Mouse (Mus musculus) liver, embryonic 14.5 days (tissue): Measurements from ENCODE around the gene Plau. TPM values are rescaled to one million over a fixed set of nuclear protein-coding genes. Genes with fewer than 3 reads are reported as not detected.

ENCODE experiments used
- ATAC-seq: fragments of 200-750 bp; cut with Nextera tagmentation; 2 replicates; pipeline ENCODE4 v1.8.0; 2017; ENCODE audit warnings: moderate number of reproducible peaks, mild to moderate bottlenecking, moderate library complexity; ENCODE audit not compliant: insufficient read depth
- DNase-seq, 3 experiments: peaks; one replicate each; pipeline ENCODE4 v3.0.0-alpha.2; 2012 to 2013; ENCODE audit warnings: low read depth in 3 of 3, low spot score in 3 of 3
- H3K27ac ChIP-seq: fragments of 300-500 bp; sonication (generic); 2 replicates; pipeline ENCODE4 v1.5.1; 2014; ENCODE audit warnings: moderate library complexity, mild to moderate bottlenecking, control low read depth, inconsistent platforms
- H3K27me3 ChIP-seq: fragments of 300-500 bp; sonication (generic); 2 replicates; pipeline ENCODE4 v1.6.1; 2014; ENCODE audit warnings: mild to moderate bottlenecking, low read length, moderate library complexity; ENCODE audit not compliant: control insufficient read depth, insufficient read depth
- H3K36me3 ChIP-seq: fragments of 300-500 bp; sonication (generic); replicated peaks from 2 replicates; pipeline ENCODE4 v1.6.1; 2014; ENCODE audit warnings: low read depth; ENCODE audit not compliant: control insufficient read depth, insufficient read depth
- H3K4me1 ChIP-seq, 2 experiments: fragments of 200-500 bp in 1 of 2; fragments of 300-500 bp in 1 of 2; sonication (generic) in 1 of 2; replicated peaks; 2 replicates each; pipeline ENCODE4 v1.6.1; 2012 to 2014; ENCODE audit warnings: antibody characterized with exemption in 1 of 2, inconsistent platforms in 1 of 2, low read length in 1 of 2; ENCODE audit not compliant: control insufficient read depth in 2 of 2, insufficient read depth in 2 of 2
- H3K4me2 ChIP-seq: fragments of 300-500 bp; sonication (generic); 2 replicates; pipeline ENCODE4 v1.6.1; 2014; ENCODE audit warnings: low read depth, mild to moderate bottlenecking, control low read depth, moderate library complexity
- H3K4me3 ChIP-seq, 2 experiments: fragments of 200-500 bp in 1 of 2; fragments of 300-500 bp in 1 of 2; sonication (generic) in 1 of 2; 2 replicates each; pipeline ENCODE4 v1.5.1; 2012 to 2014; ENCODE audit warnings: low read depth in 2 of 2, low read length in 2 of 2, mild to moderate bottlenecking in 2 of 2, control low read depth in 1 of 2, inconsistent platforms in 1 of 2, moderate library complexity in 1 of 2; ENCODE audit not compliant: insufficient read depth in 1 of 2
- H3K9ac ChIP-seq: fragments of 300-500 bp; sonication (generic); replicated peaks from 2 replicates; pipeline ENCODE4 v1.6.1; 2014; ENCODE audit warnings: mild to moderate bottlenecking, control low read depth, moderate library complexity
- H3K9me3 ChIP-seq: fragments of 300-500 bp; sonication (generic); 2 replicates; pipeline ENCODE4 v1.6.1; 2016; ENCODE audit warnings: low read length, mixed read lengths; ENCODE audit not compliant: control insufficient read depth
- CTCF ChIP-seq: IDR thresholded peaks from 2 replicates; pipeline ENCODE4 v1.5.1; 2016; ENCODE audit warnings: antibody characterized with exemption, low read depth, control low read depth
- EP300 ChIP-seq: IDR thresholded peaks from 2 replicates; pipeline ENCODE4 v1.6.1; 2016; ENCODE audit warnings: antibody characterized with exemption, low read depth
- WGBS: fragments of 180-500 bp; shearing (Covaris S2); extraction: QIAGEN DNeasy Blood & Tissue Kit; methylation state at CpG from one replicate; pipeline ENCODE4 v1.1.7; 2014; ENCODE audit not compliant: insufficient replicate concordance; 5-methylcytosine and 5-hydroxymethylcytosine counted together
- polyA plus RNA-seq, 2 experiments: library from polyadenylated mRNA; depleted of rRNA in 1 of 2; stranded (reverse) in 1 of 2; unstranded in 1 of 2; fragments of >200 nt; fragmentation: Nextera tagmentation in 1 of 2; extraction: Ambion mirVana in 1 of 2; gene quantifications; 2 replicates each; pipeline versions ENCODE4 v1.2.1 to v1.2.3; 2012 to 2014

Gene Plau
- polyA plus RNA-seq, 2 experiments: 0.57 to 1.3 TPM

GRCm38 (mm10) chr14:20844126-20844525, 7.7 kb downstream of the Plau start:
- no peaks in the 10 kb centered on the region for H3K27me3 ChIP-seq
- DNase-seq: no peak
- no peak for ATAC-seq
- 75% methylated on average over 6 of the region's 6 CpGs for WGBS
- H3K27ac ChIP-seq: no peak overlapping the region
- no peaks in the 10 kb centered on the region for H3K36me3 ChIP-seq
- no peaks in the 10 kb centered on the region for H3K9me3 ChIP-seq
- H3K4me1 ChIP-seq: peaks cover 0 to 2% of the 10 kb centered on the region in 2 experiments; a peak in 1 of 4 replicates
- H3K4me2 ChIP-seq: no peak overlapping the region
- H3K4me3 ChIP-seq: no peak overlapping the region
- no peak overlapping the region for H3K9ac ChIP-seq
- TF ChIP-seq EP300 (no peak), CTCF (no peak)

DNA sequence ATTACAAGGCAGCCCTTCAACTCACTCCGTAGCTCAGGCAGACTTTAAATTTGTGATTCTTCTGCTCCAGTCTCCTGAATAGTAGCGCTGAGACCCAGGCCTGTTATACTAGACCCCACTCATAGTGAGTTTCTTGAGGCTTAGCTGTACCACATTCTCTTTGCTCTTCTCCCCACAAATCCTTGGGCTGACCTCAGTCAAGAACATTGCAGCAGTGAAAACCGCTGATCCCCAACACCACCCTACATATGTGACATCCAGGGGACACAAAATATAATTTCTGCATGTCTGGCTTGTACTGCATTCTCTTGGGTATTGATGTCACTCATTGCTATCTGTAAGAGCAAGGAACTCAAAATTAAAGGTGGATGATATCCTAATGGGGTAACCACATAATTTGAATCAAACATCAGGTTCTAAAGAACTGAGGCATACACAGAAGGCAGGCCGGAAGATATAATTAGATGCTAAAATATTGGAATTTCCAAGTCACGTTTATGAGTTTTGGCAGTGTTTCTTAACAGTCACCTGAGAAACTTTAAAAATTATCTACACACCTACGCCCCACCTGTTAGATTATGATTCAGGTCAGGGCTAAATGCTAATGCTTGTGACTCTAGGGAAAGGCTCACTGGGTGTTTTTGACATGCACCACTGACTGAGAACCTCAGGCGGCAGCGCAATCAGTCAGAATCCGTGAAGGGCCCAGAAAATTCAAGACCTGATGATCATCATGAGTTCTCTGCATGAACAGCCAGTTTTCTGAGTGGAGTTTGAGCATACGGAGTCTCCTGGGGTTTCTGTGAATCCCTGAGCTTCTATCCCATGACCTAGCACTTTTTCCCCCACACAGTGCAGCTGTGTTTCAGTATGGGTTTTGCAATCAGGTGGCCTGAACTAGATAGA, 8.5 kb downstream of the Plau start:
- Histone ChIP-seq H3K4me3 (no peak overlapping the region), H3K9me3 (no peaks in the 10 kb centered on the region), H3K4me1 (peaks cover 0 to 2% of the 10 kb centered on the region in 2 experiments; a peak in 1 of 4 replicates), H3K36me3 (no peaks in the 10 kb centered on the region), H3K4me2 (no peak overlapping the region), H3K9ac (no peak overlapping the region), H3K27ac (no peak overlapping the region), H3K27me3 (no peaks in the 10 kb centered on the region)
- 72% methylated on average over 10 of the region's 10 CpGs for WGBS
- TF ChIP-seq EP300 (no peak), CTCF (no peak)
- DNase-seq (no peak), ATAC-seq (no peak)

DNA sequence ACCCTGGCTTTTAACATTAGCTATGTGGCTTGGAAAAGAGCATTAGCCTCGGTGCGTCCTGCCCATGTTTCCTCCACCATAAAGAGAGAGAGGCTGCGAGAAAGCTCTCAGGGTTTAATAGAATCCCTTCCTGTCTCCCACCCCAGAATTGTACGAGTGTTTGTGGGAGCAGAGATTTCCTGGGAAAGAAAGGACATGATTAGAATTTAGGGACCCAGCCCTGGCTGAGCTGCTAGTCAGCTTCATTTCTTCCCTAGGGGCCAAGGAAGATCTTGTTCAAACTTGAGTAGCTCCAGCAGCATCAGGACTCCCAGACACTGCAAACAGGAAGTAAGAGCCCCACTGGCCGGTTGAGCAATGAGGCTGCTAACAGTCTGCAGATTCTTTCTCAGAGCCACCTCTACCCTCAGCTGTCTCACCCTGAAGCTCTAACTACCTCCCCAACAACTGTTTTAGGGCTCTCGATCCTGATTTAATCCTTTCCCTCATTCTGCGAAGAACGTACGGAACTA, 9.2 kb downstream of the Plau start:
- peaks cover 0 to 2% of the 10 kb centered on the region in 2 experiments; a peak in 1 of 4 replicates for H3K4me1 ChIP-seq
- ATAC-seq (no peak), DNase-seq (peak in 1 of 3 experiments; percentile 24)
- TF ChIP-seq EP300: no peak
- no peak for TF ChIP-seq CTCF
- no peak overlapping the region for H3K9ac ChIP-seq
- no peaks in the 10 kb centered on the region for H3K9me3 ChIP-seq
- 25% methylated on average over 9 of the region's 9 CpGs for WGBS
- no peaks in the 10 kb centered on the region for H3K27me3 ChIP-seq
- no peak overlapping the region for H3K27ac ChIP-seq
- H3K4me2 ChIP-seq: peak overlapping the region; percentile 32
- H3K4me3 ChIP-seq: no peak overlapping the region
- no peaks in the 10 kb centered on the region for H3K36me3 ChIP-seq

GRCm38 (mm10) chr14:20846214-20846613, 9.8 kb downstream of the Plau start:
- ATAC-seq: no peak
- WGBS: 37% methylated on average over 7 of the region's 7 CpGs
- Histone ChIP-seq H3K4me3 (no peak overlapping the region), H3K9me3 (no peaks in the 10 kb centered on the region), H3K4me2 (peak overlapping the region; percentile 32; the same call in 1 of the 2 replicates), H3K9ac (no peak overlapping the region), H3K36me3 (no peaks in the 10 kb centered on the region), H3K4me1 (peaks cover 0 to 2% of the 10 kb centered on the region in 2 experiments; a peak in 1 of 4 replicates), H3K27me3 (no peaks in the 10 kb centered on the region), H3K27ac (no peak overlapping the region)
- DNase-seq: no peak
- no peak for TF ChIP-seq CTCF
- no peak for TF ChIP-seq EP300

- Histone ChIP-seq H3K27ac (no peak overlapping the region), H3K9ac (no peak overlapping the region), H3K27me3 (no peaks in the 10 kb centered on the region), H3K4me3 (no peak overlapping the region), H3K4me2 (no peak overlapping the region), H3K9me3 (no peaks in the 10 kb centered on the region), H3K4me1 (peaks cover 0 to 2% of the 10 kb centered on the region in 2 experiments; a peak in 1 of 4 replicates), H3K36me3 (no peaks in the 10 kb centered on the region)
- ATAC-seq (no peak), DNase-seq (no peak)
- 58% methylated on average over 3 of the region's 3 CpGs for WGBS
- TF ChIP-seq EP300: no peak
- no peak for TF ChIP-seq CTCF
Observed at GRCm38 (mm10) chr14:20847637-20848129, 11.2 kb downstream of the Plau start.
